Mouse (Mus musculus) myocyte (in vitro differentiated cells): ENCODE results near the gene Nlrc3. TPM values are rescaled to one million over a fixed set of nuclear protein-coding genes. Genes with fewer than 3 reads are reported as not detected.
A peak's percentile ranks its signal among the peaks of the same experiment; 100 is the strongest.

Experiments
- H3K27me3 ChIP-seq: one replicate; pipeline ENCODE4 v1.6.1; 2011; ENCODE audit not compliant: control insufficient read depth, insufficient read depth, insufficient read length
- H3K36me3 ChIP-seq: one replicate; pipeline ENCODE4 v1.6.1; 2011; ENCODE audit not compliant: control insufficient read depth, insufficient read depth
- H3K4me2 ChIP-seq: one replicate; pipeline ENCODE4 v1.6.1; 2011; ENCODE audit warnings: low read depth, control low read depth
- H3K4me3 ChIP-seq: one replicate; pipeline ENCODE4 v1.5.1; 2011; ENCODE audit warnings: mild to moderate bottlenecking, control low read depth, moderate library complexity
- H3K79me2 ChIP-seq: one replicate; pipeline ENCODE4 v1.6.1; 2011; ENCODE audit not compliant: control insufficient read depth, insufficient read depth
- H3ac ChIP-seq: one replicate; pipeline ENCODE4 v1.6.1; 2011; ENCODE audit not compliant: control insufficient read depth, insufficient read length
- CEBPB ChIP-seq: IDR thresholded peaks from 2 replicates; pipeline ENCODE4 v1.6.1; 2011; ENCODE audit warnings: mild to moderate bottlenecking, moderate library complexity; ENCODE audit not compliant: poor library complexity, insufficient read depth, severe bottlenecking
- E2F4 ChIP-seq: IDR thresholded peaks from one replicate; pipeline ENCODE4 v1.6.1; 2011; ENCODE audit warnings: mild to moderate bottlenecking, control low read depth, moderate library complexity; ENCODE audit not compliant: insufficient read depth
- MAX ChIP-seq: IDR thresholded peaks from one replicate; pipeline ENCODE4 v1.6.1; 2011; ENCODE audit warnings: low read depth, mild to moderate bottlenecking, control low read depth
- MYOD1 ChIP-seq, 3 experiments: IDR thresholded peaks; one replicate each; pipeline ENCODE4 v1.6.1; 2011; ENCODE audit warnings: control low read depth in 2 of 3, low read depth in 2 of 3, mild to moderate bottlenecking in 2 of 3, moderate library complexity in 1 of 3; ENCODE audit not compliant: insufficient read length in 2 of 3, control insufficient read depth in 1 of 3
- MYOG ChIP-seq, 3 experiments: IDR thresholded peaks; one replicate each; pipeline ENCODE4 v1.6.1; 2011; ENCODE audit warnings: control low read depth in 2 of 3, low read depth in 2 of 3, mild to moderate bottlenecking in 2 of 3; ENCODE audit not compliant: insufficient read length in 2 of 3, control insufficient read depth in 1 of 3, insufficient read depth in 1 of 3
- POLR2A ChIP-seq: IDR thresholded peaks from one replicate; pipeline ENCODE4 v1.6.1; 2011; ENCODE audit warnings: low read depth, mild to moderate bottlenecking, control low read depth, moderate library complexity; ENCODE audit not compliant: insufficient read length
- POLR2AphosphoS2 ChIP-seq: IDR thresholded peaks from one replicate; pipeline ENCODE4 v1.6.1; 2011; ENCODE audit warnings: low read depth, control low read depth; ENCODE audit not compliant: insufficient read length
- REST ChIP-seq: IDR thresholded peaks from one replicate; pipeline ENCODE4 v1.6.1; 2011; ENCODE audit warnings: mild to moderate bottlenecking, control low read depth, moderate library complexity; ENCODE audit not compliant: insufficient read depth, insufficient read length
- SRF ChIP-seq: IDR thresholded peaks from one replicate; pipeline ENCODE4 v1.6.1; 2011; ENCODE audit warnings: low read depth; ENCODE audit not compliant: control insufficient read depth, insufficient read length
- TCF12 ChIP-seq: IDR thresholded peaks from one replicate; pipeline ENCODE4 v1.6.1; 2011; ENCODE audit warnings: mild to moderate bottlenecking, control low read depth; ENCODE audit not compliant: poor library complexity, insufficient read depth, severe bottlenecking
- TCF3 ChIP-seq: IDR thresholded peaks from one replicate; pipeline ENCODE4 v1.6.1; 2011; ENCODE audit warnings: low read depth, control low read depth; ENCODE audit not compliant: insufficient read length
- USF1 ChIP-seq: IDR thresholded peaks from one replicate; pipeline ENCODE4 v1.6.1; 2011; ENCODE audit warnings: low read depth, mild to moderate bottlenecking, control low read depth, moderate library complexity
- polyA plus RNA-seq: library from polyadenylated mRNA; unstranded; fragments of >200 nt; fragmentation: generic; extraction: Trizol; gene quantifications from one replicate; pipeline ENCODE4 v1.2.1, GENCODE M21; 2012; ENCODE audit warnings: missing spikeins

Gene Nlrc3
- polyA plus RNA-seq, 1 experiment: 1.3 TPM

GRCm38 (mm10) chr16:3920756-3921155, 55.7 kb downstream of the Nlrc3 start:
- TF ChIP-seq TCF12 (no peak), MYOG (IDR thresholded peaks at IDR 0.05; ENCODE audit: control insufficient read depth in 1 of 3, insufficient read depth in 1 of 3, insufficient read length in 2 of 3, low read depth in 2 of 3) (no peak), CEBPB (no peak), POLR2AphosphoS2 (no peak), USF1 (no peak), MAX (no peak), E2F4 (no peak), TCF3 (no peak), POLR2A (no peak), SRF (no peak), MYOD1 (IDR thresholded peaks at IDR 0.05; ENCODE audit: control insufficient read depth in 1 of 3, insufficient read length in 2 of 3, low read depth in 2 of 3) (no peak), REST (no peak)
- no peak overlapping the region for H3ac ChIP-seq
- no peaks in the 10 kb centered on the region for H3K27me3 ChIP-seq
- no peaks in the 10 kb centered on the region for H3K79me2 ChIP-seq
- H3K4me3 ChIP-seq: no peak overlapping the region
- H3K36me3 ChIP-seq: peaks cover 19% of the 10 kb centered on the region
- no peak overlapping the region for H3K4me2 ChIP-seq

- Histone ChIP-seq H3K27me3 (no peaks in the 10 kb centered on the region), H3K36me3 (peaks cover 8% of the 10 kb centered on the region), H3K79me2 (peaks cover 8% of the 10 kb centered on the region), H3K4me2 (peak overlapping the region; percentile 83), H3K4me3 (peak overlapping the region; percentile 61), H3ac (peak overlapping the region; percentile 5)
- no peak for TF ChIP-seq MYOD1 (IDR thresholded peaks at IDR 0.05; ENCODE audit: control insufficient read depth in 1 of 3, insufficient read length in 2 of 3, low read depth in 2 of 3)
- no peak for TF ChIP-seq MAX
- no peak for TF ChIP-seq TCF12
- no peak for TF ChIP-seq TCF3
- no peak for TF ChIP-seq POLR2AphosphoS2
- TF ChIP-seq CEBPB: no peak
- TF ChIP-seq REST: no peak
- no peak for TF ChIP-seq POLR2A
- no peak for TF ChIP-seq USF1
- TF ChIP-seq E2F4: no peak
- TF ChIP-seq MYOG (IDR thresholded peaks at IDR 0.05; ENCODE audit: control insufficient read depth in 1 of 3, insufficient read depth in 1 of 3, insufficient read length in 2 of 3, low read depth in 2 of 3): no peak
- TF ChIP-seq SRF: no peak
Measured at GRCm38 (mm10) chr16:3909118-3909517, 67.3 kb downstream of the Nlrc3 start.

GRCm38 (mm10) chr16:3908537-3909111, 67.8 kb downstream of the Nlrc3 start, which contains the start of the genes 1700037C18Rik and Cluap1:
1700037C18Rik (minus strand) TSS chr16:3908689.
Cluap1 (plus strand) TSS chr16:3908801.
- Histone ChIP-seq H3ac (peak within 1 kb of the TSS; percentile 5), H3K79me2 (peaks cover 8% of the 10 kb centered on the region), H3K4me3 (peak within 1 kb of the TSS; percentile 61), H3K27me3 (no peaks in the 10 kb centered on the region), H3K36me3 (peaks cover 7% of the 10 kb centered on the region), H3K4me2 (peak within 1 kb of the TSS; percentile 83)
- peak; percentile 74 for TF ChIP-seq POLR2A
- peak; percentile 72 for TF ChIP-seq POLR2AphosphoS2
- peak in 2 of 3 experiments; percentile 70 to 80 for TF ChIP-seq MYOD1 (IDR thresholded peaks at IDR 0.05; ENCODE audit: control insufficient read depth in 1 of 3, insufficient read length in 2 of 3, low read depth in 2 of 3)
- peak; percentile 9 for TF ChIP-seq SRF
- TF ChIP-seq USF1: no peak
- peak in 2 of 3 experiments; percentile 48 to 75 for TF ChIP-seq MYOG (IDR thresholded peaks at IDR 0.05; ENCODE audit: control insufficient read depth in 1 of 3, insufficient read depth in 1 of 3, insufficient read length in 2 of 3, low read depth in 2 of 3)
- TF ChIP-seq TCF12: no peak

- TF ChIP-seq MYOG (IDR thresholded peaks at IDR 0.05; ENCODE audit: control insufficient read depth in 1 of 3, insufficient read depth in 1 of 3, insufficient read length in 2 of 3, low read depth in 2 of 3) (no peak), POLR2A (no peak), MAX (no peak), TCF3 (no peak), TCF12 (no peak), SRF (no peak), POLR2AphosphoS2 (no peak), MYOD1 (IDR thresholded peaks at IDR 0.05; ENCODE audit: control insufficient read depth in 1 of 3, insufficient read length in 2 of 3, low read depth in 2 of 3) (no peak), CEBPB (no peak), REST (no peak), E2F4 (no peak), USF1 (no peak)
Measured at GRCm38 (mm10) chr16:3907471-3907870, 69.0 kb downstream of the Nlrc3 start.

More at GRCm38 (mm10) chr16:3907471-3907870, 69.0 kb downstream of the Nlrc3 start:
- Histone ChIP-seq H3K4me3 (peak overlapping the region; percentile 61), H3K79me2 (peaks cover 8% of the 10 kb centered on the region), H3ac (no peak overlapping the region), H3K27me3 (no peaks in the 10 kb centered on the region), H3K4me2 (peak overlapping the region; percentile 83), H3K36me3 (peaks cover 9% of the 10 kb centered on the region)
